Mouse (Mus musculus) lung, postnatal 0 days (tissue): ENCODE results near the gene Nwd1.

ENCODE experiments used
- CTCF ChIP-seq: IDR thresholded peaks from 2 replicates; pipeline ENCODE4 v1.5.1; 2016; ENCODE audit warnings: antibody characterized with exemption, mild to moderate bottlenecking
- EP300 ChIP-seq: IDR thresholded peaks from 2 replicates; pipeline ENCODE4 v1.6.1; 2016; ENCODE audit warnings: antibody characterized with exemption, mild to moderate bottlenecking, control low read depth

DNA sequence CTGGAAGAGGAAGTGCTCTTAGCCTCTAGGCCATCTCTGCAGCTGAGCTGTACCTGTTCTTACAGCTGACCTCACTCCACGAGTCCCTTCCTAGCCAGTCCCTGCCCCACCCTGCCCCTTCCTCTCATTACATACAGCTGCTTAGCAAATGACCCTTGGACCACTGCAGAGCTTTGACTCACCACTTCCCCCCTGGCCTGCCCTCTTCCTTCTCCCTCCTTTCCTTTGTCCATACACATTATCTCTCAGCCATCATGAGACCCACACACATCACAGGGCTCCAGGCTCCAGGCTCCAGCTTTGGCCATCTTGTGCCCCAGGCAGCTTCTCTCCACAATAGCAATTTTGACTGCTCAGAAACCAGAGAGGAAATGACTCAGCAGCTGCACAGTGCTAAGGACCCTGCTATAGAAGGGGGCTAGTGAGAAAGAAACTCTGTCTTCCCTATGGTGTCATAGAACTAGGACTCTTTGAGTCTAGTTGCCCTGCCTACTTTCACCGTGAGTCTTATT, 36.6 kb downstream of the Nwd1 start:
- TF ChIP-seq CTCF (no peak), EP300 (no peak)
